Mouse (Mus musculus) C2C12 (cell line): Measurements from ENCODE around the gene Rala. TPM values are rescaled to one million over a fixed set of nuclear protein-coding genes. Genes with fewer than 3 reads are reported as not detected.

Experiments used
- H3K27me3 ChIP-seq: one replicate; pipeline ENCODE4 v1.6.1; 2011; ENCODE audit not compliant: control insufficient read depth, insufficient read depth, insufficient read length
- H3K36me3 ChIP-seq: one replicate; pipeline ENCODE4 v1.6.1; 2011; ENCODE audit not compliant: control insufficient read depth, insufficient read depth
- H3K4me3 ChIP-seq: one replicate; pipeline ENCODE4 v1.5.1; 2011; ENCODE audit warnings: mild to moderate bottlenecking, control low read depth; ENCODE audit not compliant: poor library complexity, insufficient read depth, severe bottlenecking
- H3K79me2 ChIP-seq: one replicate; pipeline ENCODE4 v1.6.1; 2011; ENCODE audit not compliant: control insufficient read depth, insufficient read depth
- H3K79me3 ChIP-seq: one replicate; pipeline ENCODE4 v1.6.1; 2011; ENCODE audit warnings: low read depth, control low read depth
- H3ac ChIP-seq: one replicate; pipeline ENCODE3; 2011; ENCODE audit warnings: low read depth; ENCODE audit not compliant: control insufficient read depth, insufficient read length
- CEBPB ChIP-seq: IDR thresholded peaks from one replicate; pipeline ENCODE4 v1.6.1; 2011; ENCODE audit warnings: low read depth, mild to moderate bottlenecking, control low read depth, moderate library complexity
- CTCF ChIP-seq: IDR thresholded peaks from one replicate; pipeline ENCODE4 v1.5.1; 2011; ENCODE audit not compliant: control insufficient read depth, insufficient read depth, insufficient read length
- FOSL1 ChIP-seq: IDR thresholded peaks from one replicate; pipeline ENCODE4 v1.8.0; 2011; ENCODE audit warnings: mild to moderate bottlenecking, low read length; ENCODE audit not compliant: poor library complexity, insufficient read depth, severe bottlenecking
- MAX ChIP-seq: IDR thresholded peaks from one replicate; pipeline ENCODE4 v1.6.1; 2011; ENCODE audit warnings: mild to moderate bottlenecking, control low read depth
- MYOD1 ChIP-seq: IDR thresholded peaks from one replicate; pipeline ENCODE4 v1.6.1; 2011; ENCODE audit warnings: low read depth; ENCODE audit not compliant: control insufficient read depth, insufficient read length
- MYOG ChIP-seq: IDR thresholded peaks from one replicate; pipeline ENCODE4 v1.6.1; 2011; ENCODE audit not compliant: control insufficient read depth, insufficient read length; ENCODE audit errors: extremely low read depth
- USF1 ChIP-seq: IDR thresholded peaks from one replicate; pipeline ENCODE4 v1.6.1; 2011; ENCODE audit warnings: low read depth, mild to moderate bottlenecking, control low read depth, moderate library complexity
- polyA plus RNA-seq: library from polyadenylated mRNA; unstranded; fragments of >200 nt; fragmentation: generic; extraction: Trizol; gene quantifications from one replicate; pipeline ENCODE4 v1.2.1, GENCODE M21; 2012; ENCODE audit warnings: missing spikeins

Rala gene
- polyA plus RNA-seq, 1 experiment = 32.3 TPM

DNA sequence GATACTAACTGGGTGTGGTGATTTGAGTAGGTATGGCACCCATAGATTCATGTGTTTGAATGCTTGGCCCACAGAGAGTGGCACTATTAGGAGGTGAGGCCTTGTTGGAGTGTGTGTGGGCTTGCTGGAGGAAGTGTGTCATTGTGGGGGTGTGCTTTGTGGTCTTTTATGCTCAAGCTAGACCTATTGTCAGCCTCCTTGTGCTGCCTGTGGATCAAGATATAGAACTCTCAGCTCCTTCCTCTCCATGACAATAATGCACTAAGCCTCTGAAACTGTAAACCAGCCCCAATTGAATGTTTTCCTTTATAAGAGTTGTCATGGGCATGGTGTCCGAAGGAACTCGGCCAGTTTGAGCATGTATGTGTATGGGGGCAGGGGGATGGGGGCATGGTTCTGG lies 100.7 kb downstream of the Rala start:
- no peak overlapping the region for H3ac ChIP-seq
- no peak for TF ChIP-seq CTCF
- no peak for TF ChIP-seq FOSL1
- TF ChIP-seq MYOG = no peak
- no peak for TF ChIP-seq CEBPB
- no peak for TF ChIP-seq MYOD1
- TF ChIP-seq MAX = no peak
- no peak for TF ChIP-seq USF1

GRCm38 (mm10) chr13:17842756-17843155 lies 101.3 kb downstream of the Rala start:
- Histone ChIP-seq H3K79me2 (no peaks in the 10 kb centered on the region), H3K4me3 (no peak overlapping the region), H3K36me3 (no peaks in the 10 kb centered on the region), H3K27me3 (no peaks in the 10 kb centered on the region), H3ac (no peak overlapping the region), H3K79me3 (no peaks in the 10 kb centered on the region)
- TF ChIP-seq FOSL1 (no peak), CEBPB (no peak), MYOD1 (no peak), MYOG (no peak), USF1 (no peak), MAX (no peak), CTCF (no peak)

More for the DNA sequence above, 100.7 kb downstream of the Rala start:
- Histone ChIP-seq H3K79me2 (no peaks in the 10 kb centered on the region), H3K4me3 (no peak overlapping the region), H3K79me3 (no peaks in the 10 kb centered on the region), H3K36me3 (no peaks in the 10 kb centered on the region), H3K27me3 (no peaks in the 10 kb centered on the region)

- Histone ChIP-seq H3K4me3 (no peak overlapping the region), H3ac (no peak overlapping the region), H3K27me3 (no peaks in the 10 kb centered on the region), H3K79me2 (no peaks in the 10 kb centered on the region), H3K79me3 (no peaks in the 10 kb centered on the region), H3K36me3 (no peaks in the 10 kb centered on the region)
- TF ChIP-seq FOSL1 (no peak), CTCF (no peak), MYOD1 (no peak), MAX (no peak), CEBPB (no peak), USF1 (no peak), MYOG (no peak)
These were observed 104.9 kb downstream of the Rala start for GRCm38 (mm10) chr13:17839137-17839536.

DNA sequence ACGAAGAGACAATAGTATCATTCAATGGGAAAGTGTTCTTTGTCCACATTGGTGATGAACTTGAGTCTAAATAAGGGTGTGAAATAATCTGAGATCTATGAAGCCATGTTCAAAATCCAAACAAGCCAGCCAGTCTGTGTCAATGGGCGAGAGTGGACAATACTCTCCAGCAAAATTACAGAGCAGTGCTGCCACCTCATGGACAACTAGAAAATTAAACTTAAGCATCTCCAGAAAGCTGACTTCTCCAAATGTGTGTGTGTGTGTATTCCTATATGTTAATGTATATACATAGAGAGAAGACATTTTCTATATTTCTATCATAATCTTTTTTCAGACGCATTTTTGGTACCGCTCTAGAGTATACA lies 105.6 kb downstream of the Rala start:
- Histone ChIP-seq H3K27me3 (no peaks in the 10 kb centered on the region), H3K36me3 (no peaks in the 10 kb centered on the region), H3K4me3 (no peak overlapping the region), H3ac (no peak overlapping the region), H3K79me2 (no peaks in the 10 kb centered on the region), H3K79me3 (no peaks in the 10 kb centered on the region)
- TF ChIP-seq MYOD1 (no peak), CTCF (peak; percentile 12)

- no peaks in the 10 kb centered on the region for H3K79me2 ChIP-seq
- no peaks in the 10 kb centered on the region for H3K36me3 ChIP-seq
- TF ChIP-seq CTCF (peak; percentile 25), FOSL1 (no peak)
- H3K4me3 ChIP-seq = no peak overlapping the region
- H3ac ChIP-seq = no peak overlapping the region
- H3K27me3 ChIP-seq = no peaks in the 10 kb centered on the region
- no peaks in the 10 kb centered on the region for H3K79me3 ChIP-seq
These were observed 106.2 kb downstream of the Rala start for GRCm38 (mm10) chr13:17837610-17838483.

DNA sequence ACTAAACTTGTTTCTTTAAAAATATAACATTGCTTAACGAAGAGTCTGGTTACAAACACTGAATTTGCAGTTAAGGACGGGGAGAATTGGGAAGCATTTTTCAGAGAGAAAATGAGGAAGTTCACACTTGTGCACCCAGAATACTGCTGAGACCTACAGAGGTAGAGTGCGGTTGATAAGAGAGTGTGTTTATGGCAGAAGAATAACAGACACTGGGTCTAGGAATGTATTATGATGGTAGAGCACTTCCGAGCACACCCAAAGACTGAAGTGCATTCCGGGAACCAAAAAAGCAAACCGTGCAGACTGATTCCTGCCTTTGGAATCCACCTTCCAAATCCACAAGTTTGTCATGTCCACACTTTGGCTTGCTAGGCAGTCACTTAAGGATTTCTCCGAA lies 107.2 kb downstream of the Rala start:
- Histone ChIP-seq H3K36me3 (no peaks in the 10 kb centered on the region), H3ac (no peak overlapping the region), H3K4me3 (no peak overlapping the region), H3K79me2 (no peaks in the 10 kb centered on the region), H3K79me3 (no peaks in the 10 kb centered on the region), H3K27me3 (no peaks in the 10 kb centered on the region)
- no peak for TF ChIP-seq CTCF
- TF ChIP-seq USF1 = no peak
- TF ChIP-seq MAX = no peak
- TF ChIP-seq MYOG = no peak
- no peak for TF ChIP-seq CEBPB
- no peak for TF ChIP-seq MYOD1
- no peak for TF ChIP-seq FOSL1
